Mouse (Mus musculus) left cerebral cortex, adult 8-10 months (tissue): ENCODE data around the gene Gm21962. TPM values are rescaled to one million over a fixed set of nuclear protein-coding genes. Genes with fewer than 3 reads are reported as not detected.

Source experiments
- DNase-seq, 2 experiments: peaks; one replicate each; pipeline ENCODE4 v3.0.0; 2022; ENCODE audit warnings: low spot score in 2 of 2
- microRNA-seq, 2 experiments: library from miRNA; unstranded; fragments of <30 nt; microRNA quantifications; one replicate each; pipeline ENCODE4 v1.2.0; 2022
- total RNA-seq, 4 experiments: library from RNA; stranded (reverse); gene quantifications; 2 replicates each; pipeline ENCODE4 v1.2.4; 2022

Gm21962 gene
- total RNA-seq, 4 experiments from 2014 or later = not detected

DNA sequence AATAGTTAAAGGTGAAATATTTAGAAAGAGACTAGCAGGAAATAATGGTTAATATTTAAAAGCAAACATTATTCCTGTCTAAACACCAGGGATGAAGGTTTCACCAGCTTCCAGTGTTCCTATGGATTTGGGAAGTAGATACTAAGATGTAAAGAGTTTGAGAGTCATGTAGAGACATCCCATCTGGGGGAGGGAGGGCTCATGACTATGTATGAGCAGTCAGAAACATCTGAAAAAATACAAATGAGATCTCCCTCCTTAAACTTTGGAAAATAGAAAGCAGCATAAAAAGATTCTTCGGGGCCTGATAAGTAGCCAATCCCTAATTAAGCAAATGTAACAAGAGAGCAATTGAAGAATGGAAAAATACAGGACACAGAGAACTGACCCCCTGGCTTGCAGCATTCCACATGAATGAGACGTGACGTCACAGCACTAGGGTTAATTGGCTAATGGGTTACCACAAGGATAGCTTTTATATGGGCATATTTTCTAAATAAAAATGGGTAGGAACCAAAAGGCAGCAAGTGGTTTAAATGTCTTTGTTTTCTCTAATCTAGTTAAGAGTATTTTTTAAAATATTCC, 45.3 kb downstream of the Gm21962 start:
- no peak for DNase-seq

Small RNA genes within 50 kb of the gene (microRNA-seq; reads per million reads assigned to microRNA genes)
- 0 reads per million in 2 experiments for gene Gm22468

Other genes starting within 250 kb of the Gm21962 start
- gene Ddit4l, start 49.9 kb upstream of the Gm21962 start, total RNA-seq = 10 to 100 TPM; 15.4 to 22.2 (median 18.9) TPM
- 100 to 1,000 TPM; 174 to 188 (median 180) TPM for gene H2afz, start 193.0 kb downstream of the Gm21962 start, total RNA-seq
- gene Dnajb14, start 196.2 kb downstream of the Gm21962 start, total RNA-seq = 10 to 100 TPM; 43.6 to 53.5 (median 47.1) TPM
- 10 to 100 TPM; 62.0 to 71.8 (median 65.0) TPM for gene Lamtor3, start 247.0 kb downstream of the Gm21962 start, total RNA-seq